Mouse (Mus musculus) thymus, postnatal 25 days (tissue): Measurements from ENCODE around the gene Sult1a1.

Experiments used
- DNase-seq: peaks from one replicate; pipeline ENCODE4 v3.0.0; 2022

Sult1a1 gene

DNA sequence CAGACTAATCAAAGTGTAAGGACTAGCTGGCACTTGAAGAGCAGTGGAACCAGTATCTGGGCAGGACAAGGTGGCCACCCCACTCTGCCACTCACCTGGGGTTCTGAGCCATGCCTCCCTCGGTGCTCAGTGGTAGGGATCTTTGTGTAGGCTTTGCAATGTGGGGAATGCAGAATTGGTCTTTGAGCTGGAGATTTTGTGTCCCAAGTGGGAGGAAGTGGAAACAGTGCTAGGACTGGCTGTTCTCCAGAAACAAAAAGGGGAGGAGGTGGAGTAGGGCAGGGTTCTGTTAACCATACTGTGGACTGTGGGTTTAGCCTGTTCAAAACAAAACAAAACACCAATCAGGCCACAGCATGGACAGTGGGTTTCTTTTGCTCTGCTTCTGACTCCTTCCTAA, at the start of gene Sult1a1:
Sult1a1 (minus strand) TSS at position 226 of the 400 bp plus-strand sequence.
- no peak for DNase-seq

DNA sequence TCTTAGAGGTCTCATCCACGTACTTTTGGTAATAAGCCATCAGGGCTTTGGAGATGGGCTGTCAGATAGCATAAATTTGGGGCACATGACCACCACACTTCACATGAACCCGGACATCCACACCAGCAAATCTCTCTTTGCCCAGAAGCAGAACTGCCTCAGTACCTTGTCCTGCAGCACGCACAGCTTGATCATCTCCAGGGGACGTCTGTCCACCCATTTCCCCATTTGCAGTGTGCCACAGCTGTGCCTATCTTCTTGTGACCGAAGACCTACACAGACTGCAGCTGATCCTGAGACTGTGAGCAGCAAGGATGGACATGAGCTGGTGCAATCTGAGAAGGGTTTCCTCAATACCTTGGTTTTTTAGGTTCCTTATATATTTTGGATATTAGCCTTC, 49.4 kb upstream of the Sult1a1 start:
- DNase-seq, result no peak

GRCm38 (mm10) chr7:126725077-126725476, 48.8 kb upstream of the Sult1a1 start:
- DNase-seq, result no peak

DNA sequence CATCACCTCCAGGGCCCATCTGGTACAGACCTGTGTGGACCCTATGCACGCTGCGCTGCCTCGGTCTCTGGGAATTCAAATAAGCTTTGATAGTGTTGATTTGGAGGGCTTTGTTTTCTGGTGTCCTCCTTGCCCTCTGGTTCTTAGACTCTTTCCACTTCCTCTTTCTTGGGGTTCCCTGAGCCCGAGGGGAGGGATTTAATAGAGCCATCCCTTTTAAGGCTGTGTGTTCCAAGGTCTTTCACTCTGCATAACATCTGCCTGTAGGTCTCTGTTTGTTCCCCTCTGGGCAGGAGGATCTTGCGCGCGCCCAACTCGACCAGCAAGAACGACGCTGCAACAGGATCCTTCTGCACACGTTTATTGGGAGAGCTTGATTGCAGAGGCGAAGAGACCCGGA, 45.4 kb upstream of the Sult1a1 start:
- DNase-seq, result no peak

DNA sequence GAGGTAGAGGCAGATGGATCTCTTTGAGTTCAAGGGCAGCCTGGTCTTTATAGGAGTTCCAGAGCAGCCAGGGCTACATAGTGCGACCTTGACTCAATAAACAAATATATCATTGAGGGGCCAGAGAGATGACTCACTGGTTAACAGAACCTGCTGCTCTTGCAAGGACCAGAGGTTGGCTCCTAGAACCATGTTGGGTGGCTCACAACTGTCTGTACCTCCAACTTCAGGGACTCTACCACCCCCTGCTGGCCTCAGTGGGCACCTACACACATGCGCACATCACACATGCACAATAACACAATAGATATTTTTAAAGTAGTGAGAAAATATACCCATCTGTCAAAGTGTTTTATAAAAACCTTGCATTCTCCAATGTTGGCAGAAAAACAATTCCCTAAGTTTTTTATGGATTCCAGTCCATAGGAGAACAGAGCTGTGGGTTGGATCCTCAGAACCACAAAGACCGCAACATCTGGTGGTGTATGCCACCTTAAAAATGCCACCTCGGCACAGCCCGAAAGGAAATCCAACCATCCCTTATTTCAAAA, 42.6 kb upstream of the Sult1a1 start:
- peak; percentile 49 for DNase-seq

DNA sequence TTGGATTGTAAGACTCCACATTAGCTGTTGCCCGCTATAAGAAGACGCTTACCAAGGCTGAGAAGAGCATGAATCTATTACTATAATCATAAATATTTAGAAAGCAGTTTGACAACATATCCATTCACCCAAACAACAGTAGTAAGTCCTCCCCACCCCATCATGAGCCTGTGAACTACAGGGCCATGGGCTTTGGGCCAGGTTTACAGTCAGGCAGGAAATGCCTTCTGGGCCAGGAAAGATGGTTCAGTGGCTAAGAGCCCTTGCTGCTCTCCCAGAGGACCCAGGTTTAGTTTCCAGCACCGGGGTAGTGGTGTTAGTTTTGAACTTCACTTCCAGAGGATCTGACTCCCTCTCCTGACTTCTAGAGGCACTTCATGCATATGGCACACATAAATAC, 41.3 kb upstream of the Sult1a1 start:
- no peak for DNase-seq

GRCm38 (mm10) chr7:126715679-126716078, 39.4 kb upstream of the Sult1a1 start:
- DNase-seq, result no peak

GRCm38 (mm10) chr7:126711910-126712309, 35.7 kb upstream of the Sult1a1 start:
- peak; percentile 57 for DNase-seq

GRCm38 (mm10) chr7:126710266-126710665, 34.0 kb upstream of the Sult1a1 start:
- DNase-seq, result no peak

GRCm38 (mm10) chr7:126708175-126708952, 32.1 kb upstream of the Sult1a1 start:
- no peak for DNase-seq

DNA sequence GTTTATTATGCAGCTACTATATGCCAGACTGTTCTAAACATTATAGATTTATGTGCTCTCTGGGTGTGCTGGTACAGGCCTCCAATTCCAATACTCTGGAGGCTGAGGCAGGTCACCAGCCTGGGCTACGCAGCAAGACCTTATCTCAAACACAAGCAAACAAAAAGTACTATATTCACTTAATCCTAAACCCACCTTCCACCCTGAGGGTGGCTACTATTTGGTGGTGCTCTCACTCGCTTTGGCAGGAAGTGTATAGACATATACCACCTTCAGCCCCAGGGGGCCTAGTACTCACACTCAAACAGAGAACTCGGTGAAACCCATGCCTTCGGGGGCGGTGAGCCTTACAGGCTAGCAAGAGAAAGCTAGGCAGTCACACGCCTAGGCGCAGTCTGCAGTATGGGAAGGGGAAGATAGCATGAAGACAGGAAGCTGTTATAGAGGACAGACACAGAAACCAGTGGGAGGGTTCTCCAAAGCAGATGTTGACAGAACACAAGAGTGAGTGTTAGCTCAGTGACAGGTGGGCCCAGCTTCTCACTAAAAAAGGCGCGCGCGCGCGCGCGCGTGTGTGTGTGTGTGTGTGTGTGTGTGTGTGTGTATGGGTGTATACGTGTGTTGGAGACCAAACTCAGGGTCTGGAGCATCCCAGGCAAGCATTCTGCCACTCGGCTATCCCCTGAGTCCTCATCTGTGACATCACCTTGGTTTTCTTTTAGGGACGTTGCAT, 31.4 kb upstream of the Sult1a1 start, which contains the start of gene Coro1a:
Coro1a (minus strand) TSS at position 346 of the 733 bp plus-strand sequence.
- peak; percentile 84 for DNase-seq

DNA sequence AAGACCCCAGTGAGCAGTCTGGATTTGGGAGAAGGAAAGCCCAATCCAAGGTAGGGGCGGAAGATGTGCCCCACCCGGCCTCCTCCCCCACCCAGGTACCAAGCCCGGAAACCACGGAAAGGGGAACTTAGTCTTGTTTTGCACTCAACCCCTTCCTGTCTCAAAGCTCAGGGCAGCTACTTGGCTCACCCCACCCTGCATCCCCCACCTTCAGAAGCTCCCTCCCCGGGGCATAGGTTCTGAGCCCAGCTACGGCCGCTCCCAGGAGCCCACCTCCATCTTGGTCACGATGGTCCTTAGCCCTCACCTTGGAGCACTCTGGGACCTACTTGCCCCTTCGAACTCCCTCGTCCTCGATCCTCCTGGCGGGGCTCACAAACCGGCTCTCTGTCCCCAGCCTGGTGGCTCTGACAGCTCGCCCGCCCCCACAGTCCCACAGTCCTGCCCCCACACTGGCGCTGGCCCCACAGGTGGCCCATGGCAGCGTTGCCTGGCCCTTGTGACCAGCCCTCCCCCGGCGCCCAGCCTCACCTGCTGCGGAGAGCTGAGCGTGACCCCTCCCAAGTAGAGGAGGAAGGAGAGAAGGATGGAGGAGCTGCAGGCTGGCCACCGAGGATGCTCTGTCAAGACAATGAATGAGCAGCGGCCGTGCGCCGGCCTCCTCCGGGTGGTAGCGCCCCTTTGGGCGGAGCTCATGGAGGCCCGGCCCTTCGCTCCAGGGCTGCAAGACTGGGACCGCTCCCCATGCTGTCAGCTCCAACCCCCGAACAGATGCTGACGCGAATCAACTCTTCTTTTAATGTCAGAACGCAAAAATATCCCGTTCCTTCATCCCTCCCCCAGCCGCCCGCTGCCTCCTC, 28.1 kb upstream of the Sult1a1 start:
- peak; percentile 93 for DNase-seq

DNA sequence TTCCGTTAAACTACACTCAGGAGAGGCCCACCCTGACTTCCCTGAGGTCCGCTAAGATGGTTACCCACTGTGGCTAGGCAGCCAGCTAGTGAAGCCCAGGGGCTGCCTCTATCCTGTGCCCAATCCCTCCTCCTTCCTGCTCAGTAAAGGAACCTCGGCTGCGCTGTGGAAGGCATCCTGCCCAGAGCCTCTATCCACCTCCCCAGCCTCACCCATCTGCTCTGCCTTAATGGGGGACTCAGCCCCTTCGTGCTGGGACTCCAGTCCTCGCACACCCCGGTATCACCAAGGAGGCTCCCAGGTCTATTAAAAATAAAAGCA, 27.5 kb upstream of the Sult1a1 start:
- DNase-seq, result no peak

DNA sequence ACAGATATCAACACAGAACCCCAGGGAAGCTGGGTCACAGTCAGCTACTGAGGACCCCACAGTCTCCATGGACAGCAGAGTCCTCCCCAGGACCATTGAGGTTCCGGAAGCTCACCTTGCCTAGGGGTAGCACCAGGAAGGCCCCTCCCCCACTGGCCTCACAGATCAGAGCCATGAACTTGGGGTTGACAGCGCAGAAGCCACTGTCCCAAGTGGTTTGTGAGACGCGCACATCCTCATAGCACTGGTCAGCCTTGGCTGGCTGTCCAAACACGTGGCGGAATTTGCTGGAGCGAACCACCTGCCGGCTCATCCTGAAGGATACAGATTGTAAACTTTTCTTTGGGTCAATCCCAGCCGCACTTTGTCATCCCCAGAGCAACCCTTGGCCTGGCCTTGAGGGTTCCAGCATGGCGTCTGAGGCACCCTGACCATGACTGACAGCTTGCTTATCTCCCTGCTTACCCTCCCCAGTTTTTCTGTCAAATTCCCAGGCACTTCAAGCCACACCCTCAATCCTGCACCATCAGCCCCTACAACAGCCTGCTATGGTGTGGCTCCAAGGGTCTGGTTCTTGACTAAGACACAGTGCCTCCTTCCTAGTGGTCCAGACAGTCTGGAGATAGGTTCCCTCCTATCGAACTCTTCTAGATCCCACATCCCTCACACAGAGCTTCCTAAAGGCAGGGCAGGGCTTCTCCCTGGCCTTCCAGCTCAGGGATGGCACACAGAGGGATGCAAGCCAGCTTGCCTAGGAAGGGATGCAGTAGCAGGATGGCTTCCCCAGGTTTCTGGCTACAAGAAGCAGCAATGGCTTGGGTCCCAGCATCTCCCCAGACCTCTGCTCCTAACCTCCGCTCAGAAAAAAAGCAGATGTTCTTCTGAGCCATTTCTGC, 26.9 kb upstream of the Sult1a1 start:
- DNase-seq, result peak; percentile 81

- DNase-seq, result peak; percentile 80
Measured at GRCm38 (mm10) chr7:126702358-126702757, 26.1 kb upstream of the Sult1a1 start.

DNA sequence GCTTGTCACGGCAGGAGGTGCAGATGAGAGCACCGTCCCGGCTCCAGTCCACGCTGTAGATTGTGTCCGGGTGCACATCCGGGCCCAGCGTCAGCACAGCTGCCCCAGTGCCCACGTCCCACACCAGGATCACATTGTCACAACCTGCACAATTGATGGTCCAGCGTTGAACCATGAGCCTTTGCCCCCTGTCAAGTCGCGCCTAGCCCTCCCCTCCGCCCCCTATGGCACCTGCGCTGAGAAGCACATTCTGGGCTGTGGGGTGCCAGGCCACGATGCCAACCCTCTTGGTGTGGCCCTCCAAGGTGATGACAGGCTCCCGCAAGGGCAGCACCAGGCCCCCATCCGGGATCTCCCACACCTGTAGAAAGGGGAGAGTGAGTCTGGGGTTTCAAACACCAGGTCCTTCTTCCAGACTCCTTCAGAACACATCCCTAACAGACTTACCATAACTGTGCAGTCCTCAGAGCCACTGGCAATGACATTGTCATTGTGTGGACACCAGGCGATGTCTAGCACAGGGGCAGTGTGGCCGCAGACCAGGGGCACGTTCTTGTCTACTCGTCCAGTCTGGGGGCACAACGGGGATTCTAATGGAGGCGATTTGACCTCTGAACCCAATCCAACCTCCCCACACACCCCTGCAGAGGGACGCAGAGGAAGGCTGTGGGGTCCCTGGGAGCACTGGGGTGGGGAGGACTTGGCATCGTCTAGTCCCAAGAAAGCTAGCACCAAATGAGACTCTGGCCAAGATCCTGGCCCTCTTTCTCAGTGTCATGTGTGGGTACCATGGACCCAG, 25.5 kb upstream of the Sult1a1 start:
- DNase-seq, result peak; percentile 40

- DNase-seq, result peak; percentile 96
Measured at GRCm38 (mm10) chr7:126701070-126701469, 24.8 kb upstream of the Sult1a1 start.

DNA sequence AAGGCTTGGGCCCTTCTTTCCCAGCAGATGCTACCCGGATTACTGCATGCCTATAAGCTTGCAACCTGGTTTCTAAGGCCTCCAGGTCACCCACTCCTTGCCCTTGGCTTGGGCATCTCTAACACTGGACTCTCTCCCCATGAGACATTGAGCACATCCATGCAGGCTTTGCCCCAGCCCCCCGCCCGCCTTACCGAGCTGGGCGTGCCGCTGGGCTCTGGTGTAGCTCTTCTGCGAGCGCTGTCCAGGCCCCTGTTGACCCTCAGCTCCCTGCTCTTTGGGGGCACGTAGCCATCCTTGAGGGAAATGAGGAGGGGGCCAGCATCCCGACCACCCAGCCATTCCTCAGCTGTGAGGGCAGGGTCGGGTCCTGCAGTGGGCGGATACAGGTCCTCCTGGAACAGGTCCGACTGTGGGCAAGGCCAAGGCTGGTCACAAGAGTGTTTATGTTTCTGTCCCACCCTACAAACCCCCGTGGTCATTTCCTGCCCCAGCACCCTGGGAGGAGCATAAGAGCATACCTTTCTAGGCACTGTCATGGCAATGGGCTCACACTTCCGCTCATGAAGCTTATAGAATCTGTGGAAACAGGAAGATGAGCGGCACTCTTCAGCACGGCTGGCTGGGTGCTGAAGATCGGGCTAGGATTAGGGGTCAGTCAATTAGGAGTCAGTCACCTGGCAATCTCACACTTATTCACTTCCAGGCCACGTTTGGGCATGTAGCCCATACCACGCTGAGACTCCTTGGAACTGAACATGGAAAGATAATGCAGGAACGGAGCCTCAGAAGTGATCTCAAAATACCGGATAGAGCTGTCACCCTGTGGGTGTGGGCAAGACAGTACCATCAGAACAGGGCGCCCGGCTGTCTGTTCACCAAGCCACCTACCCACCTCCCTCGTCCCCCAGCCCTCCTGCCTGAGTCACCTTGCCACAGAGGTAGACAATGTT, 24.1 kb upstream of the Sult1a1 start:
- DNase-seq, result no peak

DNA sequence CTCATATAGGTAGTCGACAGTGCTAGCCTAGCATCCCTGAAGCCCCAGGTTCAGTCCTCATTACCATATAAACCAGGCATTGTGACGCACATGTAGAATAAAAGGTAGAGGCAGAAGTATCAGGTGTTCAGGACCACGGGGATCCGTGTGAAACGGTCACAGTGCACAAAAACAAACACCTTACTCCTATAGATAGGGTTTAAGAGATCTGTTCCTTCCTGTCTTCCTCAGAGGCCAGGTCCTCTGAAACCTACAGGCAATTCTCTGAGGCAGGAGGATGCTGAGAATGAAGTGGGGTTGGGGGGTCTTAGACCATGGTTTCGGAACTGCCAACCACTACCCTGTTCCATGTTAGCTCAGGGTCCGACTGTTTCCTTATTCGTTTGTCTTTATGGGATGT, 21.6 kb upstream of the Sult1a1 start:
- DNase-seq, result no peak

DNA sequence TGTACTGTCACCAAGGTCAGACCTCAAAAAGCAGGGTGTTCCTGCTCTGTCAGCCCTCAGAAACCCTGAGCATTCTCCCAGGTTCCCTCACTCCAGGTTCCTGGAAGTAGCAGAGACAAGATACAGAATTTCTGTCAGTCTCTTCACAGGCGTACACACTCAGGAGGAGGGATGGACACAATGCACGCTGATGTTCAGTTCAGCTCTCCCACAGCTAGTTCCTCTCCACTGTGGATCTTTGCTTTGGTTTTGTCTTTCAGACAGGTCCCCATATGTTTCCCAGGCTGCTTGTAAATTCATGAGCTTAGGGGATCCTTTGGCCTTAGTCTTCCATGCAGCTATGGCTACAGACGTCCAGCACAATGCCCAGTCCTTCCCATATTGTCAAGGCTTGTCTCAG, 20.7 kb upstream of the Sult1a1 start:
- DNase-seq, result no peak
